Mouse (Mus musculus) skeletal muscle tissue, adult 2 months (tissue): ENCODE measurements around the gene Zfp990.
"Not testable (repeated sequence)": the region's sequence is repeated elsewhere in the genome, so short reads cannot be mapped to it uniquely, and the experiment has no call there.

ENCODE experiments used
- DNase-seq: peaks from one replicate; pipeline ENCODE4 v3.0.0-alpha.2; 2012; ENCODE audit warnings: low read depth, low spot score

Gene Zfp990

DNA sequence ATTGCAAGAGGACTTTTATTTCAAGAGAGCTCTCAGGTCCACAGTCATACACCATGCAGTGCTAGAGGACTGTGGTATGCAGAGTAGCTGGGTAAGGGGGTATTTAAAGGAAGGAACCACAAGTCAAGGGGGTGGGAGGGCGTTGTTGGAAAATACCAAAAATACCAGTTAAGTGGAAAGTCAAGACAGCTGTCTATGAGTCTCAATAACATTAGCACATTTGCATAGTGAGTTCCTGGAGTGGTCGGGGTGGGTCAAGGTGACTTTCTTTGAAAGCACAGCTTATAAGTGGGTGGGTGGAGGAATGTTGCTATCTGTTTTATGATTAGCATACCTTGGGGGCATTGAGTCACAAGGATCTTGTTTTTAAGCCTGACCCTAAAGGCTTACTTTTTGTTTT lies 75.5 kb downstream of the Zfp990 start:
- not testable (repeated sequence) for DNase-seq
